Mouse (Mus musculus): ENCODE data around the gene Dnah5.

The Dnah5 gene

DNA sequence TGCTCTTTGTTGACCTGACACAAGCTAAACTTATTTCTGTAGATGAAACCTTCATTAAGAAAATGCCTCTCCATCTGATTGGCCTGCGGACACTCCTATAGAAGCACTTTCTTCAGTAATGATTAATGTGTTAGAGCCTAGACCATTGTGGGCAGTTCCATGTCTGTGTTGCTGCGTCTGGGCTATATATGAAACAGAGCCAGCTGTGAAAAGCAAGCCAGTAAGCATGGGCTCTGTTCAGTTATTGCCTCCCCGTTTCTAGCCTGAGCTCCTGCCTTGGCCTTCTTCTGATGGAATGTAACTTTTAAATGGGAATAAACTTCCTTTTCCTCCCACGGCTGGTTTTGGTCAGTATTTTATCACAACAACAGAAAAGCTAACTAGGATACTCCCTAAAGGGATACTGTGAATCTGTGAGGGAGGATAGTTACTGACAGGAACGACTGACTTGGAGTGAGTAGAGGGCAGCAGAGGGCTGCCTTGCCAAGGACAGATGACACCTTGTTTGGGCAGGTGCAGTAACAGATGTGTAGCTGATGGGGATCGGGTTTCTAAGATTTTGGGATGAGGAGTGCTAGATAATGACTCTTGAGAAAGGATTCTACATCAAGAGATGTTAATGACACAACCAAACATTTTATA, 270.3 kb downstream of the Dnah5 start:
- DNase-seq: no peak

GRCm38 (mm10) chr15:28502820-28503219, 299.3 kb downstream of the Dnah5 start:
- DNase-seq: no peak

DNA sequence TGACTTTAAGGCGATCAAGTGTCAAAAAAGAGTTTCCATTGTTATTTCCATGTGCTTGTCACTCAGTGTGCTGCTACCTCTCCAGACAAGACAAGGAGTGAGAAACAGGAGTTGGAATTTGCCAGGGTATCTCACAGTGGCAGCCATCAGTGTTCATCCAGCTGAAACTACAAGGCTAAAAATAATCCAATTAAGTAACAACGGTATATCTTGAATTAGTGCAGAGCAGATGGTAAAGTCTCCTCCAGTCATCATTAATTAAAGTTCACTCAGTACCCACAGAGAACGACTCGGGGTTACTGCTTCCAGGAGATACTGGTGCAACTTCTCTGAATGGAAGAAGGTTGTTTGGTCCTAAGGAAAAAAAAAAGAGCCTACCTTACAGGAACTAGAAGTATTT, 311.6 kb downstream of the Dnah5 start:
- no peak for DNase-seq

Measured in thymus, adult 18-20 months (tissue).